Mouse (Mus musculus) MEL (cell line): ENCODE measurements around the gene Vpreb1.

Experiments
- CTCF ChIP-seq, 3 experiments: IDR thresholded peaks in 2 of 3; conservative IDR thresholded peaks in 1 of 3; 2 replicates each; pipeline ENCODE4 v1.5.1; 2011 to 2012; ENCODE audit warnings: low read length in 3 of 3, low read depth in 2 of 3, mild to moderate bottlenecking in 2 of 3, improper control_type of control experiment in 1 of 3, inconsistent platforms in 1 of 3, mixed read lengths in 1 of 3, moderate library complexity in 1 of 3; ENCODE audit not compliant: control insufficient read depth in 1 of 3, insufficient read depth in 1 of 3, poor library complexity in 1 of 3, severe bottlenecking in 1 of 3
- E2F4 ChIP-seq: IDR thresholded peaks from 2 replicates; pipeline ENCODE4 v1.6.1; 2011; ENCODE audit warnings: low read depth, low read length, improper control_type of control experiment, borderline replicate concordance
- EP300 ChIP-seq, 2 experiments: IDR thresholded peaks; 2 replicates each; pipeline ENCODE4 v1.6.1; 2011; ENCODE audit warnings: improper control_type of control experiment in 2 of 2, low read length in 2 of 2, low read depth in 1 of 2, mild to moderate bottlenecking in 1 of 2
- GATA1 ChIP-seq: IDR thresholded peaks from 2 replicates; pipeline ENCODE4 v1.6.1; 2011; ENCODE audit warnings: low read depth, low read length, improper control_type of control experiment
- JUND ChIP-seq: IDR thresholded peaks from 2 replicates; pipeline ENCODE4 v1.6.1; 2011; ENCODE audit warnings: low read depth, mild to moderate bottlenecking, improper control_type of control experiment, low read length
- MAFK ChIP-seq: IDR thresholded peaks from 2 replicates; pipeline ENCODE4 v1.6.1; 2011; ENCODE audit warnings: low read depth, mild to moderate bottlenecking, low read length, improper control_type of control experiment, borderline replicate concordance
- MAX ChIP-seq: IDR thresholded peaks from 2 replicates; pipeline ENCODE4 v1.6.1; 2011; ENCODE audit warnings: low read length, improper control_type of control experiment
- MYC ChIP-seq: IDR thresholded peaks from 2 replicates; pipeline ENCODE4 v1.6.1; 2011; ENCODE audit warnings: low read depth, mild to moderate bottlenecking, low read length, improper control_type of control experiment, moderate library complexity
- NELFE ChIP-seq: IDR thresholded peaks from 2 replicates; pipeline ENCODE4 v1.6.1; 2011; ENCODE audit warnings: low read depth, low read length, improper control_type of control experiment
- NRF1 ChIP-seq: IDR thresholded peaks from 2 replicates; pipeline ENCODE4 v1.6.1; 2014; ENCODE audit warnings: low read depth, mild to moderate bottlenecking, inconsistent platforms, low read length, improper control_type of control experiment, moderate library complexity; ENCODE audit not compliant: poor library complexity, insufficient read depth, severe bottlenecking
- POLR2A ChIP-seq, 2 experiments: IDR thresholded peaks; 2 replicates each; pipeline ENCODE4 v1.6.1; 2011 to 2012; ENCODE audit warnings: low read length in 2 of 2, mild to moderate bottlenecking in 2 of 2, control low read depth in 1 of 2, improper control_type of control experiment in 1 of 2, low read depth in 1 of 2, moderate library complexity in 1 of 2; ENCODE audit not compliant: control insufficient read depth in 1 of 2, insufficient read depth in 1 of 2, poor library complexity in 1 of 2
- RAD21 ChIP-seq: IDR thresholded peaks from 2 replicates; pipeline ENCODE4 v1.6.1; 2011; ENCODE audit warnings: mild to moderate bottlenecking, low read depth, low read length, improper control_type of control experiment
- USF1 ChIP-seq: IDR thresholded peaks from 2 replicates; pipeline ENCODE4 v1.6.1; 2014; ENCODE audit warnings: low read depth, mild to moderate bottlenecking, inconsistent platforms, low read length, improper control_type of control experiment, moderate library complexity
- ZNF384 ChIP-seq: IDR thresholded peaks from 2 replicates; pipeline ENCODE4 v1.6.1; 2012; ENCODE audit warnings: low read depth, mild to moderate bottlenecking, inconsistent platforms, low read length, improper control_type of control experiment

GRCm38 (mm10) chr16:16828757-16829615 is 41.7 kb downstream of the Vpreb1 start, which contains the start of gene Spag6l:
- no peak for TF ChIP-seq POLR2A (IDR thresholded peaks at IDR 0.05; ENCODE audit: control insufficient read depth in 1 of 2, insufficient read depth in 1 of 2, low read depth in 1 of 2, low read length in 2 of 2, poor library complexity in 1 of 2)
- no peak for TF ChIP-seq MAFK
- TF ChIP-seq NRF1: no peak
- no peak for TF ChIP-seq GATA1
- TF ChIP-seq MYC: no peak
- TF ChIP-seq RAD21: no peak
- TF ChIP-seq ZNF384: no peak
- no peak for TF ChIP-seq E2F4
- no peak for TF ChIP-seq EP300 (IDR thresholded peaks at IDR 0.05; ENCODE audit: low read depth in 1 of 2, low read length in 2 of 2)
- no peak for TF ChIP-seq USF1
- no peak for TF ChIP-seq NELFE
- no peak for TF ChIP-seq CTCF (IDR thresholded peaks at IDR 0.05 in 2 of 3, conservative IDR thresholded peaks at IDR 0.05 in 1 of 3; ENCODE audit: control insufficient read depth in 1 of 3, insufficient read depth in 1 of 3, low read depth in 2 of 3, low read length in 3 of 3, poor library complexity in 1 of 3, severe bottlenecking in 1 of 3)
- TF ChIP-seq JUND: no peak
- TF ChIP-seq MAX: no peak
